Mouse (Mus musculus) gastrocnemius, postnatal 4 days (tissue): ENCODE measurements around the gene Sema5b. TPM values are rescaled to one million over a fixed set of nuclear protein-coding genes. Genes with fewer than 3 reads are reported as not detected.

Experiments used
- DNase-seq, 2 experiments: peaks; one replicate each; pipeline ENCODE4 v3.0.0; 2021 to 2022; ENCODE audit warnings: low spot score in 2 of 2, mixed read lengths in 2 of 2
- total RNA-seq, 2 experiments: library from RNA; stranded (reverse); gene quantifications; 2 replicates each; pipeline ENCODE4 v1.2.3; 2021

The Sema5b gene
- total RNA-seq, 2 experiments from 2014 or later = 6.8 to 7.2 TPM

DNA sequence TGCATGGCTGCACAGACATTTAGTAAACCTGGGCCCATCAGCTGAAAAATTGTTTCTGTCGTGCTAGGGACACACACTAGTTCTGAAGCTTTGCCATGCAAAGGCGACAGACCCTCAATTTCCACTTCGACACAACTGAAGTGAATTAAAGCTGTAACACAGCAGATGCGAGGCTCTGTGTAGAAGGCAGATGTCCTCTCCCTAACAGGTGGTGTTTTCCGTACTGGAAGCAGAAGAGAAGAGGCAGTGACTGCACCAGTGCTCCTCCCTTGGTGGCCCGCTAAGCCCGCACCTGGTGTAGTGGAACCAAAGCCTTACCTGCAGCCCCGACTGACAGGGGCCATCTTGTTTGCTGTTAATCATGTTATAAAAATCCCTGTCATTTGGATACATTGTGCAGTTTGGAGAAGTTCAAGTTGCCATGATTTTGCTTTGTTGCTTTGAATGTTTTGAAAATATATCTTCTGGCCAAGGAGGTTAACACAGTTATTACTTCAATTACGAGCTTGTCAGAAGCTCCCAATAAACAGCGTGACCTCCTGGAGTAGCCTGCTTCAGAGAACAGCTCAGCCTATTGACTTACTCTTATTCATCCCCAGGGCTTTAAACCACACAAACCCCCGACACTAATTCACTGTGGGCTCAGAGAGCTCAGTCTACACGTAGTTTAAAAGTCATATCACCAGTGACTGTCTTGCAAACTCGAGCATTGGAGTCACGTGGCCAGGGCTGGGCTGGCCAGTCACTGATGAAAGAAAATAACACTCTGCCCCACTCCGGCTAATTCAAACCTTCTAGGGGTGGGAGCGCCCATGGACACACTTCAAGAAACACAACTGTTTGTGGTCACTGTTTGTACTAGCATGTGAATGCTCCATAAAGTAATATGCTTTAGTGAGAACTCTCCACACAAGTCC lies 163.1 kb downstream of the Sema5b start:
- DNase-seq = no peak

DNA sequence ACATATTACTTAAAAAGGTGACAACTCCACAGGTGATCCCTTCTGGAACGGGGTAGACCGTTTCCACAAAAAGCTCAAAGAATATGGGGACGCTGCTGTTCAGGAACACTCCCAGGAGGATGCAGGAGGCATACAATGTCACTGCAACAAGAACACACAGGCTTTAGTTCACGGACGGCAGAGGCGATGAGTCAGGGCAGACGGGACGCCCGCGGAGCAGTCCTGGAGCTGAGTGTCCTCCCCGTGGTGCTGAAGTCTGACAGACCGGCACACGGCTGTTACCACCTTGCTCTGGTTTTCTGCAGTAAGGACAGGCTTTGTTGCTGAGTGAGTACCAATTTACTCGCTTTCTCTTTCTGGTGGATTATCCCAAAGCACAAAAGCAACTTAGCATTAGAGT lies 163.9 kb downstream of the Sema5b start:
- DNase-seq = no peak

DNA sequence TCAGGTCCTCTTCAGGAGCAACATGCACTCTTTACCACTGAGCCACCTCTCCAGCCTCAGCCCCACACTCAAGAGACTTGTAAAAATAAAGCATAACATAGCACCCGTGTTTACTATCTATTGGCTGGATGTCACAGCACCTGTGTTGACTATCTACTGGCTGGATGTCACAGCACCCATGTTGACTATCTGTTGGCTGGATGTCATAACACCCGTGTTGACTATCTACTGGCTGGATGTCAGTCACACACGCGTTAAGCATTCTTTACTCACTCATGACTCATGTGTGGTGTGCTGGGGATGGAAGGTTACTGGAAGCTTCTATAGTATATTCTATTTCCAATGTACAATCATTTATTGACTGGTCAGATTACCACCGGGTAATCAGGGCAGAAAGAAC lies 166.1 kb downstream of the Sema5b start:
- DNase-seq = no peak

DNA sequence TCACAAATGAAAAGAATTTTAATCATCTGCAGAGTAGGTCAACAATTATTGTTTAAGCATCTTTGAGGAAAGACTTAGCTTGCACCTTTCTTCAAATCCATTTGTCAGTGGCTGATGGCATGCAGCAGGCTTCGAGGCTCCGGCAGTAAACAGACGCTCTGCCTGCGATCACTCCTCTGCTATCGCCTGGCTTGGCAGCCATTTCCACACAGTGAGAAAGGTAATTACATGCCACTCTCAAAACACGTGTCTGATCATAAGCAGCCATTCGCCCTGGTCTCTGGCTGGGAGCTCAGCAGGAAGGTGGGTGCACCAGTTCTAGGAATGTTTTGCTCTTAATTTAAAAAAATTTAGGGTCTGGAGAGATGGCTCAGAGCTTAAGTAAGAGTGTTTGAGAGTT lies 170.1 kb downstream of the Sema5b start:
- no peak for DNase-seq

DNA sequence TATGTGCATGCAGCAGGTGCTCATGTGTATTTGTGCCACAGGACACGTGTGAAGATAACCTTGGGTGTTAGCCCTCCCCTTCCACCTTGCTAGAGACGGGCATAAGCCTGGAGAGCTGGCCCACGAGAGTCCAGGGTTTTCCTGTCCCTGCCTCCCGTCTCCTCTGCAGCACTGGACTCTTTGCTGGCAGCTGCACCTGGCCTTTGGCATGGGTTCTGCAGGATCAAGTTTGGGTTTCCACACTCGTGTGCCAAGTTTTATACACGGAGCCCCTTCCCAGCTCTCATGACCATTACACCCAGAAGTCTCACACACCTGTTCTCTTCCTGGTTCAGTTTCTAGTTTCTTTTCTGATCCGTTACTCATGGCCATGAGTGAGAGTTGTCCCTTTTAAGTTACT lies 172.7 kb downstream of the Sema5b start:
- peak in 1 of 2 experiments; percentile 22 for DNase-seq

Other genes with a start within 250 kb of the Sema5b start
- 10 to 100 TPM; 10.9 to 13.6 TPM for gene Sec22a, start 177.2 kb upstream of the Sema5b start, total RNA-seq
- 10 to 100 TPM; 16.9 to 19.6 TPM for gene Pdia5, start 50.3 kb upstream of the Sema5b start, total RNA-seq
- gene Dirc2, start 228.2 kb downstream of the Sema5b start, total RNA-seq = 10 to 100 TPM; 28.2 to 30.8 TPM
- gene Hspbap1, start 229.2 kb downstream of the Sema5b start, total RNA-seq = 1 to 10 TPM; 3.6 to 3.9 TPM